Mouse (Mus musculus): Measurements from ENCODE around the gene Gli1.

GRCm38 (mm10) chr10:127337536-127338099 lies 4.2 kb downstream of the Gli1 start:
- TF ChIP-seq POLR2A (IDR thresholded peaks at IDR 0.05; ENCODE audit: low read depth, low read length) = no peak
- no peak for TF ChIP-seq CTCF (conservative IDR thresholded peaks at IDR 0.05; ENCODE audit: insufficient read depth, insufficient read length, low read depth, low read length)

All from kidney, adult 2 months (tissue).